Mouse (Mus musculus) limb, embryonic 14.5 days (tissue): ENCODE measurements around the gene Tgfbi. TPM values are rescaled to one million over a fixed set of nuclear protein-coding genes. Genes with fewer than 3 reads are reported as not detected.

Experiments used
- ATAC-seq: fragments of 200-750 bp; cut with Nextera tagmentation; 2 replicates; pipeline ENCODE4 v1.8.0; 2017; ENCODE audit warnings: low read depth, moderate number of reproducible peaks, moderate TSS enrichment; ENCODE audit not compliant: low FRiP score
- DNase-seq: peaks from one replicate; pipeline ENCODE4 v3.0.0-alpha.2; 2015; ENCODE audit warnings: low spot score
- H3K27ac ChIP-seq: fragments of 300-500 bp; sonication (generic); replicated peaks from 2 replicates; pipeline ENCODE4 v1.5.1; 2014; ENCODE audit warnings: low read depth, mild to moderate bottlenecking, low read length, moderate library complexity, mixed read lengths
- H3K27me3 ChIP-seq: fragments of 300-500 bp; sonication (generic); 2 replicates; pipeline ENCODE4 v1.6.1; 2014; ENCODE audit warnings: low read length, mixed read lengths; ENCODE audit not compliant: control insufficient read depth, insufficient read depth
- H3K36me3 ChIP-seq: fragments of 300-500 bp; sonication (generic); 2 replicates; pipeline ENCODE4 v1.6.1; 2014; ENCODE audit warnings: mild to moderate bottlenecking, low read length, moderate library complexity, mixed read lengths; ENCODE audit not compliant: control insufficient read depth, insufficient read depth
- H3K4me1 ChIP-seq: fragments of 300-500 bp; sonication (generic); 2 replicates; pipeline ENCODE4 v1.6.1; 2014; ENCODE audit warnings: antibody characterized with exemption, low read length, mixed read lengths; ENCODE audit not compliant: control insufficient read depth, insufficient read depth
- H3K4me2 ChIP-seq: fragments of 300-500 bp; sonication (generic); replicated peaks from 2 replicates; pipeline ENCODE4 v1.6.1; 2014; ENCODE audit warnings: low read depth, mild to moderate bottlenecking, low read length, moderate library complexity; ENCODE audit not compliant: severe bottlenecking
- H3K4me3 ChIP-seq: fragments of 300-500 bp; sonication (generic); replicated peaks from 2 replicates; pipeline ENCODE4 v1.5.1; 2014; ENCODE audit warnings: low read length
- H3K9ac ChIP-seq: fragments of 300-500 bp; sonication (generic); 2 replicates; pipeline ENCODE4 v1.6.1; 2014; ENCODE audit warnings: mild to moderate bottlenecking, low read depth, low read length, moderate library complexity; ENCODE audit not compliant: severe bottlenecking
- H3K9me3 ChIP-seq: fragments of 300-500 bp; sonication (generic); 2 replicates; pipeline ENCODE4 v1.6.1; 2016; ENCODE audit warnings: low read length; ENCODE audit not compliant: control insufficient read depth
- POLR2A ChIP-seq: fragments of 200-500 bp; IDR thresholded peaks from 2 replicates; pipeline ENCODE4 v1.8.0; 2012; ENCODE audit warnings: inconsistent platforms, mild to moderate bottlenecking, moderate library complexity, borderline replicate concordance; ENCODE audit not compliant: insufficient read depth, insufficient read length; ENCODE audit errors: extremely low read depth
- whole genome bisulfite sequencing: fragments of 180-500 bp; shearing (Covaris S2); extraction: QIAGEN DNeasy Blood & Tissue Kit; methylation state at CpG from one replicate; pipeline ENCODE4 v1.1.7; 2014; 5-methylcytosine and 5-hydroxymethylcytosine counted together
- polyA plus RNA-seq, 2 experiments: library from polyadenylated mRNA; depleted of rRNA in 1 of 2; stranded (reverse) in 1 of 2; unstranded in 1 of 2; fragments of >200 nt; fragmentation: Nextera tagmentation in 1 of 2; extraction: Ambion mirVana in 1 of 2; gene quantifications; 2 replicates each; pipeline versions ENCODE4 v1.2.1 to v1.2.3; 2012 to 2014

Gene Tgfbi
- polyA plus RNA-seq (2012; rRNA removed), result 146 and 183 TPM in 2 replicates
- polyA plus RNA-seq (2014; fragmentation: Nextera tagmentation; extraction: Ambion mirVana), result 99.3 and 128 TPM in 2 replicates

DNA sequence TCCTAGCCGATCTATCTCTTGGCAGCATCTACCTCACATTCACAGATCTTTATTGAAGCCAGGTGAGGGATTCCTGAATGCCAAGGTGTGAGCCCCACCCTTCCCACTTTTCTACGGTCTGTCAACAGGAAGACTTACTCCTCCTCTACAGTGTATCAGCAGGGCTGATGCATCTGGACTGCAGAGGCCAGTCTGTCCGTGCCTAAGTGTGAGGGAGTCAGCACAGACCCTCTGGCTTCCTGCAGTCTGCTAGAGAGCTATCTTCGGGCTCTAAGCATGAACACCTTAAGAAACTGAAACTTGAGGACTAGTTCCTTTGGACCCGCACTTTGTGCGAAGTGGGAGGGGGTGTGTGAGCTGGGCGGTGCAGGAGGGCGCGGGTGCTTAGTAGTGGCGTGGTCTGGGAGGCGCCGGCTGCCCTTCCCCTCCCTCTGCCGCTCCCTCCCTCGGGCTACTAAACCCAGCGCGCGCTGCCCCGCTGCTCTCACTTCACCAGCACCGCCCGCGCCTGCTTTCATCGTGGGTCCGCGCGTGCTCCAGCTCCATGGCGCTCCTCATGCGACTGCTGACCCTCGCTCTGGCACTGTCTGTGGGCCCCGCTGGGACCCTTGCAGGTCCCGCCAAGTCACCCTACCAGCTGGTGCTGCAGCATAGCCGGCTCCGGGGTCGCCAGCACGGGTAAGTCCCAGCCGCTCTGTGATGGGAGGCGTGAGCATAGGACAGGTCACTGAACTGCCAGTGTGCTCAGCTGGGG, at the start of gene Tgfbi:
Gene Tgfbi, plus strand, starts transcription at position 421 of the 754 bp plus-strand sequence.
- Histone ChIP-seq H3K9me3 (no peaks in the 10 kb centered on the region), H3K27me3 (no peaks in the 10 kb centered on the region), H3K36me3 (0 out of 2 replicates have a peak, but pooled peaks cover under 1% of the 10 kb centered on the region), H3K4me1 (peaks cover 80% of the 10 kb centered on the region), H3K9ac (peak within 1 kb of the TSS; percentile 78), H3K4me3 (peak within 1 kb of the TSS; percentile 63), H3K4me2 (peak within 1 kb of the TSS; percentile 97), H3K27ac (0 out of 2 replicates have a peak within 1 kb of the TSS, but pooled peaks have one; percentile 52)
- no peak for TF ChIP-seq POLR2A
- 2% methylated on average over 24 of the region's 36 CpGs for WGBS
- ATAC-seq, result peak; percentile 76
- peak; percentile 71 for DNase-seq

DNA sequence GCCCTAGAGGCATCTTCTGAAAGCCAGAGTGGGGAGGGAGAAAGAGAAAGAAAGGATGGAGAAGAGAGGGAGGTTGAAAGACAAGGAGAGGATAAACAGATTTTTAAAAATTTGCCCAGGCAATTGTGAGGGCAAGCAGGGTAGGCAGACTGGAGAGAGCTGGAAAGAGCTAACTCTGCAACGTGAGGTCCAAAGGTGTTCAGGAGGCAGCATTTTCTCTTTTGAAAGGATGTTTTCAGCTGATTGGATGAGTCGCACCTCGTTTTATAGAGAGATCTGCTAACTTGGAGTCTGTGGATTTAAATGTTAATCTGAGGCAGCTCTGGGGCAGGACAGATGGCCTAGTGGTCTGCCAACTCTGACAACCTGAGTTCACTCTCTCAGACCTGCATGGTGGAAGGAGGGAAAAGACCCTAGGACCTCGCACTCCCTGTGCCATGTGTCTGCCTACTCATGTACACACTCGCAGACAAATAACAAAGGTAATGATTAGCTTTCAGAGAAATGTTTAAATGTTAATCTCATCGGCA, 49.4 kb upstream of the Tgfbi start:
- whole genome bisulfite sequencing, result 86% methylated on average over 6 of the region's 6 CpGs

DNA sequence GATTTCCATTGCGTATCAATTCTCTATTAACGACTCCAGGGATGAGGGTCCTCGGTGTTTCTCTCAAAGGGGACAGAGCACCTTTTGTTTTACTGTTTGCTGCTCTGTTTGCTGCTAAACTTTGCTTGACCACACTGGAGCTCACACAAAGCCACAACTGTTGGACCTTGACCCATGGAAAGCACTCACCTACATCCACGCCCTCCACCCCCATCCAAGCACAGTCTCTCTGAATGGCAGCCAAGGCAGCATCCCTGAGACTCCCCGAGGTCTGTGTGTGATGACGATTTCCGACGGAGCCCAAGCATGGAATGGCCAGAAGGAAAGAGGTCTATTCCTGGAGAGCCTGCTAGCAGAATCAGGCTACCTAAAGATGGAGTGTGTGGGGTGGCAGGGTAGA, 48.2 kb upstream of the Tgfbi start:
- no peak overlapping the region for H3K4me3 ChIP-seq
- H3K9ac ChIP-seq, result no peak overlapping the region
- no peak for ATAC-seq
- H3K4me2 ChIP-seq, result no peak overlapping the region
- H3K4me1 ChIP-seq, result peaks cover under 1% of the 10 kb centered on the region; the same call in 1 of the 2 replicates
- H3K27ac ChIP-seq, result no peak overlapping the region
- WGBS, result 73% methylated on average over 8 of the region's 8 CpGs
- no peak for DNase-seq
- H3K27me3 ChIP-seq, result no peaks in the 10 kb centered on the region
- H3K9me3 ChIP-seq, result no peaks in the 10 kb centered on the region
- TF ChIP-seq POLR2A, result no peak
- H3K36me3 ChIP-seq, result no peaks in the 10 kb centered on the region

More for the DNA sequence above, 49.4 kb upstream of the Tgfbi start:
- Histone ChIP-seq H3K27me3 (no peaks in the 10 kb centered on the region), H3K9ac (no peak overlapping the region), H3K4me1 (peaks cover 2% of the 10 kb centered on the region; the same call in 1 of the 2 replicates), H3K4me2 (no peak overlapping the region), H3K4me3 (no peak overlapping the region), H3K36me3 (no peaks in the 10 kb centered on the region), H3K27ac (no peak overlapping the region), H3K9me3 (no peaks in the 10 kb centered on the region)
- DNase-seq (no peak), ATAC-seq (no peak)
- no peak for TF ChIP-seq POLR2A

DNA sequence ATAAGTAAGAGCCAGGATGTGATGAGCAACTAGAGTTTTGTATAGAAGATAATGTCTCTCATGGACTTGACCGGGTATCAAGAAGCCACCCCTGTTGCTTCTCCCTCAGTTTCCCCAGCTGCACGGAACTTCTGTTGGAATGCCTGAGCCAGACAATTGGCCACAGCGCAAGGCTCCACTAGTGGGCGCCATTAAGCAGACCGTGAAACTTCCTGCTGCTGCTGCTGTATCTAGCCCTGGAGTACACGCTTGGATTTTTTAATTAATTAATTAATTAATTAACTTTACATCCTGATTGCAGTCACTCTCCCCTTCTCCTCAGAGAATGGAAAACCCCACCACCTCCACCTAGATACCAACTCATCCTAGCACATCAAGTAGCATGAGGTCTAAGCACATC, 46.2 kb upstream of the Tgfbi start:
- Histone ChIP-seq H3K4me3 (no peak overlapping the region), H3K36me3 (no peaks in the 10 kb centered on the region), H3K9me3 (no peaks in the 10 kb centered on the region), H3K4me1 (peaks cover 7% of the 10 kb centered on the region; the same call in 1 of the 2 replicates), H3K9ac (no peak overlapping the region), H3K27ac (no peak overlapping the region), H3K27me3 (no peaks in the 10 kb centered on the region), H3K4me2 (no peak overlapping the region)
- WGBS, result 33% methylated on average over 6 of the region's 6 CpGs
- ATAC-seq (no peak), DNase-seq (no peak)
- no peak for TF ChIP-seq POLR2A

DNA sequence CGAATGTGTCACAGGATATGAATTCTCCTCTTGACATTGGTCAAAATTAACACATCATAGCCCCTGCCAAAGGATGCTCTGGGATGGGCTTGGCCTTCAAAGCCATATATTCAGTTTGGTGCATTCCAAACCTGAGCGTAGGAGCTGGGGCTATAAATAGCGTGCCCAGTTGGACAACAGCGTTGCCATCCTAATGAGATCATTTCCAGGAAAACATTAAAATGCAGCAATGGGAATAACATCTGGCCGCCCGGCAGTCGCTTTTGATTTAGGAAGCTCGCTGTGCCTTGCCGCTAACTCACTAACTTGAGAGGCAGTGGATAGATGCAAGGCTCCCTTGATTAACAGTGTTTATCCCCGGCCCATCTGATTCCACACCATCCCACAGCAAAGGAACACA, 43.0 kb upstream of the Tgfbi start:
- H3K4me1 ChIP-seq, result peaks cover 7% of the 10 kb centered on the region; the same call in 1 of the 2 replicates
- no peak overlapping the region for H3K4me2 ChIP-seq
- 30% methylated on average over 10 of the region's 10 CpGs for WGBS
- no peaks in the 10 kb centered on the region for H3K9me3 ChIP-seq
- TF ChIP-seq POLR2A, result no peak
- no peak overlapping the region for H3K4me3 ChIP-seq
- 0 out of 2 replicates have a peak overlapping the region, but pooled peaks have one; percentile 33 for H3K27ac ChIP-seq
- ATAC-seq (no peak), DNase-seq (peak; percentile 43)
- H3K9ac ChIP-seq, result no peak overlapping the region
- H3K27me3 ChIP-seq, result no peaks in the 10 kb centered on the region
- H3K36me3 ChIP-seq, result no peaks in the 10 kb centered on the region
